Mouse (Mus musculus): Measurements from ENCODE around the gene Tpr.

- TF ChIP-seq CTCF (conservative IDR thresholded peaks at IDR 0.05; ENCODE audit: insufficient read depth, insufficient read length, low read depth, low read length) (no peak), POLR2A (IDR thresholded peaks at IDR 0.05; ENCODE audit: low read depth, low read length) (no peak)
These were observed 832 bp downstream of the Tpr start for GRCm38 (mm10) chr1:150393488-150393852.
